Mouse (Mus musculus): Measurements from ENCODE around the gene Ifi213.
"Not testable (repeated sequence)": the region's sequence is repeated elsewhere in the genome, so short reads cannot be mapped to it uniquely, and the experiment has no call there.

- TF ChIP-seq CTCF (IDR thresholded peaks at IDR 0.05; ENCODE audit: borderline replicate concordance, insufficient read depth, low read depth, low read length); POLR2A (IDR thresholded peaks at IDR 0.05; ENCODE audit: borderline replicate concordance, insufficient read depth, low read length): not testable (repeated sequence)
Observed at GRCm38 (mm10) chr1:173622216-173622615, 23.1 kb upstream of the Ifi213 start.

Measured in cerebellum, adult 2 months (tissue).